Mouse (Mus musculus): ENCODE results near the gene Fkbp1b. TPM values are rescaled to one million over a fixed set of nuclear protein-coding genes. Genes with fewer than 3 reads are reported as not detected.
"Not testable (repeated sequence)": the region's sequence is repeated elsewhere in the genome, so short reads cannot be mapped to it uniquely, and the experiment has no call there.

Gene Fkbp1b
- total RNA-seq, 2 experiments from 2014 or later: 1.0 to 1.7 TPM

DNA sequence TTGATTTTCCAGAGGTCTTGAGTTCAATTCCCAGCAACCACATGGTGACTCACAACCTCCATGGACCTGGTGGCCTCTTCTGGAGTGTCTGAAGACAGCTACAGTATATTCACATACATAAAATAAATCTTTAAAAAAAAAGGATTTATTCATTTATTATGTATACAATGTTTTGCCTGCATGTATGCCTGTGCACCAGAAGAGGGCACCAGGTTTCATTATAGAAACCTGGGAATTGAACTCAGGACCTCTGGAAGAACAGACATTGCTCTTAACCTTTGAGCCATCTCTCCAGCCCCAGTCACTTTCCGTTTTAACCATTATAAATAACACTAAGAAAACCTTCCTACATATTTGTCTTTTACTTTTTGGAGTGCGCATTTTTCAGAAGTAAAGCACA is 15.4 kb upstream of the Fkbp1b start:
- intact Hi-C loops (cut with DNase I; ENCODE audit: low total_unique reads): no loop called here
- no peak for DNase-seq

DNA sequence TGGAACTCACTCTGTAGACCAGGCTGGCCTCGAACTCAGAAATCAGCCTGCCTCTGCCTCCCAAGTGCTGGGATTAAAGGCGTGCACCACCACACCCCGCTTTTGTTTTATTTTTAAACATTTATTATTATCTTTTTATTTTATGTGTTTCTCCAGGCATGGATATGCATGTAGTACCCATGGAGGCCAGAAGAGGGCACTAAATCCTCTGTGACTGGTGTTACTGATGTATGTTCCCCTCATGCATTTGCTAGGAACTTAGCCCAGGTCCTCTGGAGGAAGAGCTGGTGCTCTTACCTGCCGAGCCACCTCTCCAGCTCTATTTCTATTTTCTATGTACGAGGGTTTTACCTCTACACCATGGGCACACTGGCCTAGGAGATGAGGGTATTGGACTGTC is 14.8 kb upstream of the Fkbp1b start:
- intact Hi-C loops (cut with DNase I; ENCODE audit: low total_unique reads): no loop called here
- DNase-seq: no peak

- no peak for DNase-seq
- intact Hi-C loops (cut with DNase I; ENCODE audit: low total_unique reads): no loop called here
Measured at GRCm38 (mm10) chr12:4843741-4844140, 2.4 kb upstream of the Fkbp1b start.

GRCm38 (mm10) chr12:4842890-4843597 is 1.7 kb upstream of the Fkbp1b start, which contains the start of gene Wdcp:
Wdcp (plus strand) TSS chr12:4843303.
- DNase-seq: peak; percentile 89
- intact Hi-C loops (cut with DNase I; ENCODE audit: low total_unique reads): no loop called here

GRCm38 (mm10) chr12:4842456-4842855 is 1.1 kb upstream of the Fkbp1b start:
- DNase-seq: no peak
- intact Hi-C loops (cut with DNase I; ENCODE audit: low total_unique reads): no loop called here

GRCm38 (mm10) chr12:4840741-4841140 is 650 bp downstream of the Fkbp1b start:
- intact Hi-C loops (cut with DNase I; ENCODE audit: low total_unique reads): no loop called here
- no peak for DNase-seq

GRCm38 (mm10) chr12:4840010-4840409 is 1.4 kb downstream of the Fkbp1b start:
- intact Hi-C loops (cut with DNase I; ENCODE audit: low total_unique reads): no loop called here

GRCm38 (mm10) chr12:4836959-4837358 is 4.4 kb downstream of the Fkbp1b start:
- DNase-seq: no peak
- intact Hi-C loops (cut with DNase I; ENCODE audit: low total_unique reads): no loop called here

More at GRCm38 (mm10) chr12:4840010-4840409, 1.4 kb downstream of the Fkbp1b start:
- DNase-seq: no peak

DNA sequence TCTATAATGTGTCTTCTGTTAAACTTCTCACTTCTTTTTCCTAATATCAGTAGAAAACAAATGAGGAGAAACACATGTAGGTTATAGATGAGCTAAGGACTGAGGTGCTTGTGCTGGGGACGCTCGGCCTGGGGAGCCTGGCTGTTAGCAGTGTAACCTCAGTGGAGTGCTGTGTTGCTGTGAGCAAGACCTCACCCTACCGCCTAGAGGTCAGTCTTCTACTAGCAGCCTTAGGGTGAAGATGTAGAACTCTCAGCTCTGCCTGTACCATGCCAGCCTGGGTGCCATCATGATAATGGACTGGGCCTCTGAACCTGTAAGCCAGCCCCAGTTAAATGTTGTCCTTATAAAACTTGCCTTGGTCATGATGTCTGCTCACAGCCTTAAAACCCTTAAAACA is 14.1 kb downstream of the Fkbp1b start:
- intact Hi-C loops (cut with DNase I; ENCODE audit: low total_unique reads): no loop called here
- DNase-seq: no peak

GRCm38 (mm10) chr12:4817361-4818101 is 23.9 kb downstream of the Fkbp1b start, which contains the start of gene Sf3b6:
Sf3b6 (plus strand) TSS chr12:4817544.
- peak; percentile 99 for DNase-seq
- intact Hi-C loops (cut with DNase I; ENCODE audit: low total_unique reads): no loop called here

GRCm38 (mm10) chr12:4816680-4817360 is 24.6 kb downstream of the Fkbp1b start:
- intact Hi-C loops (cut with DNase I; ENCODE audit: low total_unique reads): no loop called here
- DNase-seq: no peak

DNA sequence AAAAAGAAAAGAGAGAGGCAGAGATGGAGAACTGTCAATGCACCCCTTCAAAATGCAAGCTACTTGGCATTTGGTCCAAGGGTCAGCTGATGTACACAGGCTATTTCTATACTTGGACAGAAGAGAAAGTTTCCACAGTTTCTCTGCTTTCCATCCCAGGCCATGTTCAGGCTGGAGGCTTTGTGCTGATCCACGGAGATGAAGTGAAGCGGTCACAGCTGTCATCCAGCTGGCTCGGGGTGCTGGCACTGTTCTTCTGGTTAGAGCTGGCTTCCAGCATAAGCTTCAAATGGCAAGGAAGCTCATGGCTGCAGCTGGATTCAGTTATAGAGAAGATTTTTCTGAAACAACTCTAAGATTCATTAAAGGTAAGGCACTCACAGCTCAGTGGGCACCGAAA is 27.8 kb downstream of the Fkbp1b start:
- peak; percentile 72 for DNase-seq
- intact Hi-C loops (cut with DNase I; ENCODE audit: low total_unique reads): no loop called here

DNA sequence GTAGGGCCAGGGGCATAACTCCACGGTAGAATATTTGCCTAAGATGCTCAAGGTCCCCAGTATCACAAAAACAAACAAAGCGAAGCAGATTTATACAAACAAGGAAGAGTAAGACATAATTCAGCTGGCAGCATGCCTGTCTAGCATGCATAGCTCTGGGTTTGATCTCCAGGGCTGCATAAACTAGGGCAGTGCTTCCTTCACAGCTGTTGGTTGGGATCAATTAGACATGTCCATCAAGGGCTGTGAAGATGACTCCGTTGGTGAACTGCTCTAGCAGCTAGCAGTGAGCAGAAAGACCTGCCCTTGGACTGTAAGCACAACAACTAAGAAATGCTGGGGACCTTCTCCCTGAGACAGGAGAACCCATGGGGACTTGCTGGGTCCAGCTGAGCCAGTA is 29.7 kb downstream of the Fkbp1b start:
- intact Hi-C loops (cut with DNase I; ENCODE audit: low total_unique reads): no loop called here
- DNase-seq: no peak

DNA sequence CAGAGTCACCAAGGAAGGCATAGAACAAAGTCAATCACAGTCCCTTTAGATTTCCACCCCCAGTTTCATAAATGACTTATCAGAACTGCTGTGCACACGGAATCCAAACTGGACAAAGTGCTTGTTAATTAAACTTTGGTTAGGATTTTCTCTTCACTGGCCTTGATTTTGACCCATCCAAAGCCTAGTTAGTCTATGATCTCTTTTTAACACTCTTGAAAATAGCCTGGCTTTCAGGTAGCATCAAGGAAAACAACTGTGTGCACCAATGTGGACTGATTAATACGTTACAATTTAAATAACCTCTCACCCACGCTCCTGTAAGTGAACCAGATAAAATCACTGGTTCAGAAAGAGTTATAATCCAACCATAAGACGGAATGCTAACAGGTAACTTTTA is 30.4 kb downstream of the Fkbp1b start:
- no peak for DNase-seq
- intact Hi-C loops (cut with DNase I; ENCODE audit: low total_unique reads): no loop called here

- intact Hi-C loops (cut with DNase I; ENCODE audit: low total_unique reads): not testable (repeated sequence)
Measured at GRCm38 (mm10) chr12:4797471-4797870, 43.9 kb downstream of the Fkbp1b start.

GRCm38 (mm10) chr12:4793718-4794117 is 47.7 kb downstream of the Fkbp1b start:
- intact Hi-C loops (cut with DNase I; ENCODE audit: low total_unique reads): no loop called here
- peak; percentile 25 for DNase-seq

More at GRCm38 (mm10) chr12:4797471-4797870, 43.9 kb downstream of the Fkbp1b start:
- DNase-seq: not testable (repeated sequence)

DNA sequence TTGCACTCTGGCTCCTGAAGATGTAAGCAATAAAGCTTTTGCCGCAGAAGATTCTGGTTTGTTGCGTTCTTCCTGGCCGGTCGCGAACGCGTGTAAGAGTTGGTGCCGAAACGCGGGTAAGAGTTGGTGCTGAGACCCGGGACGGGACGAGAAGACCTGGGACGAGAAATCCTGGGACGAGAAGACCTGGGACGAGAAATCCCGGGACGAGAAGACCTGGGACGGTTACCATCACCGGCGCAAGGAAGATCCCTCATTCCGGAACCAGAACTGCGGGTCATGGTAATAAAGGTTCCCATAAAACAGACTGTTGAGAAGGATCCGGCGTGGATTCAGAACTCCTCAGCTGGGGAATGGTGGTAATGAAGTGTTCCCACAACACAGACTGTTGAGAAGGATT is 53.3 kb downstream of the Fkbp1b start:
- intact Hi-C loops (cut with DNase I; ENCODE audit: low total_unique reads); DNase-seq: not testable (repeated sequence)

DNA sequence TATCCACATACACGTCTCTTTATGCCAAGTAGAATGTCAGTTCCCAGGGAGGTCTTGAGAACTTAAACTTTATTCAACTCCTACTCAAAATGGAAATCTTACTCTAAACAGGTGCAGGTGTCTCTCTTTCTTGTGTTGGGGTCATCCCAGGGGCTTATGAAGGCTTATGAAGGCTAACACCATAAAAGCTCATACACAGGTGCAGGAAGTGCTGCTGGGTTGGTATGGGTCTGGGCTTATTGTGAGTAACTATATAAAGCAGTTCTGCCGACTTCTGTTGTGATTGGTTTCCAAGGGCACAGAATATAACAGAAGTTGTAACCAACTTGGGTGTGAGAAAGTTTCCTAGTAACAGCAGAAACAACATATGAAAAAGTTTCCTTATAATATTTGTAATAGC is 56.9 kb downstream of the Fkbp1b start:
- intact Hi-C loops (cut with DNase I; ENCODE audit: low total_unique reads): no loop called here
- no peak for DNase-seq

GRCm38 (mm10) chr12:4783598-4783997 is 57.8 kb downstream of the Fkbp1b start:
- no peak for DNase-seq
- intact Hi-C loops (cut with DNase I; ENCODE audit: low total_unique reads): no loop called here

All from gastrocnemius, postnatal 14 days (tissue).